Mouse (Mus musculus) large intestine, adult 2 months (tissue): ENCODE data around the gene Fam20c. TPM values are rescaled to one million over a fixed set of nuclear protein-coding genes. Genes with fewer than 3 reads are reported as not detected.

Experiments
- DNase-seq: peaks from one replicate; pipeline ENCODE4 v3.0.0-alpha.2; 2012; ENCODE audit warnings: low read depth, low spot score
- WGBS: fragments of 180-500 bp; shearing (Covaris S2); methylation state at CpG from one replicate; pipeline ENCODE4 v1.1.7; 2018; 5-methylcytosine and 5-hydroxymethylcytosine counted together
- polyA plus RNA-seq: library from polyadenylated mRNA; depleted of rRNA; stranded (reverse); fragments of >200 nt; gene quantifications from 2 replicates; pipeline ENCODE4 v1.2.3, GENCODE M21; 2012; rRNA removed

The Fam20c gene
- 3.0 and 3.3 TPM in 2 replicates for polyA plus RNA-seq

GRCm38 (mm10) chr5:138754303-138755120 is at the start of gene Fam20c:
Fam20c (plus strand) TSS chr5:138754514.
- WGBS: 2% methylated on average over 97 of the region's 98 CpGs
- DNase-seq: no peak

GRCm38 (mm10) chr5:138707367-138707766 is 46.9 kb upstream of the Fam20c start:
- DNase-seq: no peak

GRCm38 (mm10) chr5:138708591-138708990 is 45.7 kb upstream of the Fam20c start:
- no peak for DNase-seq

GRCm38 (mm10) chr5:138715561-138716095 is 38.7 kb upstream of the Fam20c start:
- no peak for DNase-seq
- 38% methylated on average over 14 of the region's 14 CpGs for WGBS

GRCm38 (mm10) chr5:138720329-138721190 is 33.8 kb upstream of the Fam20c start:
- DNase-seq: no peak
- 59% methylated on average over 13 of the region's 13 CpGs for WGBS

DNA sequence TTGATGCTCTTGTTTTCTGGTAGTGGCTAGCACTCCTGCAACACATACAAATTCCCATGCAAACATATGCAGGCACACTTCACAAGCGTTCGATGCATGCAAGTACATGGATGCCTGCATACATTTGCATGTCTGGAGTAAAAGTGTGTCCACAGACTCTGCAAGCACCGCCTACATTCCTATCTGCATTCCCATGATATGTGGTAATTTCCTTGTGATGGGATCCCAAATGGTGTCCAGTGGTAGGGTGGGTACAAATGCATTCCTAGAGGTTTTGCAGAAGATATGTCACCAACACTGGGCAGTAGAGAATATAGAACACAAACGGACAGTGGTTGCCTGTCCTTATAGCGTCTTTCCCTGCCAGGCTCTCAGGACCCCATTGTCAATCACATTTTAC is 29.9 kb upstream of the Fam20c start:
- DNase-seq: no peak
- 83% methylated on average over 5 of the region's 5 CpGs for WGBS

DNA sequence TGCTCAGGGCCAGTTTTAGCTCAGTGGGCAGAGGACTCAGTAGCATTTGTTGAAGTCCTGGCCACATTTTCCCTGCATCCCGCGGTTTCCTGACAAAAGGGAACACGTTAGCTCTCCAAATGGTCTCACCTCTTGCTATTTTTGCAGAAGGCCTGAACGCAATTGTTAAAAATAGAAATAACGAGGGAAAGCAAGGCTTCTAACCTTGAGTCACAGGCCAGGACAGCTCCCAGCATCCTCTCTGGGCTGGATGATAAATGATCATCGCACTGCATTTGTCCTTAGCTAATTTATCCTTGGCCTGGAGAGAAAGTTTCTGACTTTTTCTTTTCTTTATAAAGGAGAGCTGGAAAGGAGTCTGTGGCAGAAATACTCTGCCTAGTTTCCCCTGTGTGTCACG is 29.2 kb upstream of the Fam20c start:
- no peak for DNase-seq
- 63% methylated on average over 7 of the region's 7 CpGs for WGBS

- WGBS: 56% methylated on average over 5 of the region's 5 CpGs
- no peak for DNase-seq
Measured at GRCm38 (mm10) chr5:138730863-138731262, 23.5 kb upstream of the Fam20c start.

DNA sequence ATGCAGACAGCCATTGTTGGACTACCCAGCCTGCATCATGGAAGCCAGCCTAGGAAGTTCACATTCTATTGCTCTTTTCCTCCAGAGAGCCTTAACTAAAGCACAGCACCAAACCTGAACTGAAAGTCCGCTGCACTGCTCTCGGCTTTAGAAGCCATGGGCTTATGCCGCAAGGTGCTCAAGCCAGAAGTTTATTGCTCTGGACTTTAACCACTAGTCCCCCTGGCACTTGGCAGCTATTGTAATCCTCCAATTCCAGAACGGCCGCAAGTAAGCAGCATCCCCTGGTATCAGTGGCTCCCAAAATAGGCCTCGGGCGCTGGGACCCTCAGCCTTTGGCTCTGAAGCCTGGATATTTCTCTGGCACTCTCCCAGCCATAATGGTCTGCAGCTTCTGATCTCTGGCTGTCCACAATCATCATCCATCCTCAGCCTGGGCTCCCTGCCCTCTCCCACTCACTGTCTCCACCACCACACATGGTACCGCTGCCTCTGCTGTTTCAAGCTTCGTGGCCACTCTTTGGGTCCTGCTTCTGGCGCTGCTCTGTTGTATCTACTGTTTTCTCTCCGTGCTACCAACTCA is 20.9 kb upstream of the Fam20c start:
- WGBS: 58% methylated on average over 11 of the region's 11 CpGs
- no peak for DNase-seq

DNA sequence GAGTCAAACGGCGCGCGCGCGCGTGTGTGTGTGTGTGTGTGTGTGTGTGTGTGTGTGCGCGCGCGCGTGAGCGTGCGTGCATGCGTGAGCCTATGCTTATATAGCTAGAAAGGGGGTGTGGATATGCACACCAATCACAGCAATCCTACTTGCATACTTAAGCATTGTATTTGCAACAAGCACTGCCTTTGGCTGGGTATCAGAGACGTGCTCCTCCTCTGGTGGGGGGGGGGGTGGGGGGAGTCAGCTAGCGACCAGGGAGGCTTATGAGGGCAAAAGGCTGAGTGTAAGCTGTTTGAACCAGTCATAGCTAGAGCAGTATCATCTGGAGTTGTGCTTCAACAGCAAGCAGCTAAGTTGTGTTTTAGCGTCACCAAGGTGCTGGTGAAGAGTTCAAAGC is 20.3 kb upstream of the Fam20c start:
- no peak for DNase-seq
- WGBS: 80% methylated on average over 18 of the region's 18 CpGs

- DNase-seq: no peak
- WGBS: 89% methylated on average over 8 of the region's 8 CpGs
Measured at GRCm38 (mm10) chr5:138735201-138735757, 19.0 kb upstream of the Fam20c start.

DNA sequence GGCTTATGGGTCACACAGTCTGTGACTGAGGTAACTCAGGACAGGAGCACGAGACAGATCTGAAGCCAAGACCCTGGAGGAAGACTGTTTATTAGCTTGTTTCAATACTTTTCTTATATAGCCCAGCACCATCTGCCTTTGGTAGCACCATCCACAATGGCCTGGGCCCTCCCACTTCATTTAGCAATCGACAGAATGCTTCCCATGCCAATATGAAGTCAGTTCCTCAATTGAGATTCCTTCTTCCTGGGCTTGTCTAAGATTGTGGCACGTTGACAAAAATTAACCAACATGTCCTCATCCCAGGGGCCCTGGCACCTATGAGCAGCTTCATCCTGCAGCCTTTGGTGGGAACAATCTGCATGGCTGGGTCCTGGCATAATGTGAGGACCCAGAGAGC is 14.2 kb upstream of the Fam20c start:
- no peak for DNase-seq
- 73% methylated on average over 3 of the region's 3 CpGs for WGBS

- 61% methylated on average over 5 of the region's 5 CpGs for WGBS
- no peak for DNase-seq
Measured at GRCm38 (mm10) chr5:138741516-138741915, 12.8 kb upstream of the Fam20c start.

GRCm38 (mm10) chr5:138742281-138742680 is 12.0 kb upstream of the Fam20c start:
- WGBS: 17% methylated on average over 5 of the region's 5 CpGs
- peak; percentile 70 for DNase-seq

GRCm38 (mm10) chr5:138743631-138744030 is 10.7 kb upstream of the Fam20c start:
- 39% methylated on average over 2 of the region's 2 CpGs for WGBS

DNA sequence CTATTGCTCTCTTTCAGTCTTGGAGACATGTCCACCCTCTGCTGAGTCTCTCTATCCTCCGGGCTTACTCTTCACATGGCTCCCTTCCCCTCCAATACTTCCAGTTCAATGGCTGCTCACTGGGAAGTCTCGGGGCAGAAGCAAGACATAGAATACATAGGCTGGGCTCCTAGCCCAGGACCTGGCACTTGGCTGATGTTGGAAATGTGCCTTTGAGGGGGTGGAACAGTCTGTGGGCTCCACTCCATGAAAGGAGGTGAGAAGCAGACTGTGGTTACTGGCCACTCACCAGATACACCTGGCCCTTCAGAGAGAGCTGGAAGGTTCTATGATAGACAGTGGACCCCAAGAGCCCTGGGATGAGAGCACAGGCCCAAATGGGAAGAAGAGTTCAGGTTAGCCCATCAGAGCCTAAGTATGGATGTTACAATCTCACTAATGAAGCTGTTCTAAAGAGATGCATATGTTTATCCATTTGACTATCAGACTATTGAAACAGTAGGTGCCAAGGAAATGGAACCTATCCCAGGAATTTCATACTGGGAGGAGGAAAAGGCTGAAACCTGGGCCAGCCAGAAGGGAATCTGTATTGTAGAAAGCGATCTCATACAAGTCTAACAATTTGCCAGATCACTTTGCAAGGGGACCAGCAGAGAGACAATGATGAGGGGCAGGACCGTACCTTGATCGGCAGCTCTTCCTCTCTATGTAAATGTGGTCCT is 8.8 kb upstream of the Fam20c start:
- no peak for DNase-seq
- 89% methylated on average over 5 of the region's 5 CpGs for WGBS

More at GRCm38 (mm10) chr5:138743631-138744030, 10.7 kb upstream of the Fam20c start:
- no peak for DNase-seq

- WGBS: 78% methylated on average over 4 of the region's 4 CpGs
- no peak for DNase-seq
Measured at GRCm38 (mm10) chr5:138753269-138753668, 1.0 kb upstream of the Fam20c start.

DNA sequence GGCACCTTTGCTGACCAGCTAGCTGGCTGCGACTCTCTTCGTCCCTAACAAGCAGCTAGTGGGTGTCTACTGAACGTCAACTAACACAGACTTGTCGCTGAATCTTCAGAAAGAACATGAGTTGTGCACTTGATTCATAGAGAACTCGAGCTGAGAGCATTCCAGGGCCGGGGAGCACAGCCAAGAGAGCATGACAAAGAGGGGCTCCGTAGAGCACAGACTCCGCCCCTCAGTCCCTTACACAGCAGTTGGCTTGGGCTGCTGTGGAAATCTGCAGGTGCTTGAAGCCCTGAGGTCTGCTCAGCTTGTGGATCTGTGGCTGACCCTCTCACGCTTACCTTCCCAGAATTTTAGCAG is 390 bp upstream of the Fam20c start:
- DNase-seq: no peak
- WGBS: 26% methylated on average over 9 of the region's 9 CpGs

DNA sequence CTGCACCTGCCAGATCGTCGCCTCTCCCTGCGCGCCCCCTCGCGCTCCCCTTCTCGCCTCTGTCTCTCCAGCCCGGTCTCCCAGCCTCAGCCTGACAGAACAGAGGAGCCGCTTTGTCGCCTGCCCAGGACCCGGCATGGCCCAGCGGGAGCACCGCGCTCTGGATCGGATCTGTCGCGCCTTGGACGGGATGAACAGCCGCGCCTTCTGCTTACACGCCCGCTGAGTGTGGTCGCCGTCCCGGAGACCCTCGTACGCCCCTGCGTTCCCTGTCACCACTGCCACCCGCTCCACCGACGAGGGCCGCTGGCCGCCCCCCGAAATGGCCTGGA is 773 bp downstream of the Fam20c start:
- no peak for DNase-seq
- 2% methylated on average over 34 of the region's 34 CpGs for WGBS
